Mouse (Mus musculus) CH12.LX (cell line): ENCODE results near the gene Gm17387.

Experiments
- CTCF ChIP-seq, 2 experiments: IDR thresholded peaks in 1 of 2; conservative IDR thresholded peaks in 1 of 2; 2 replicates each; pipeline ENCODE4 v1.5.1; 2011 to 2012; ENCODE audit warnings: low read depth in 2 of 2, low read length in 2 of 2, improper control_type of control experiment in 1 of 2, inconsistent platforms in 1 of 2, mild to moderate bottlenecking in 1 of 2, moderate library complexity in 1 of 2
- EP300 ChIP-seq: IDR thresholded peaks from 2 replicates; pipeline ENCODE4 v1.6.1; 2011; ENCODE audit warnings: low read length, improper control_type of control experiment
- MAFK ChIP-seq: IDR thresholded peaks from 2 replicates; pipeline ENCODE4 v1.6.1; 2011; ENCODE audit warnings: low read length, improper control_type of control experiment; ENCODE audit not compliant: insufficient replicate concordance
- POLR2A ChIP-seq: IDR thresholded peaks from 2 replicates; pipeline ENCODE4 v1.6.1; 2011; ENCODE audit warnings: low read depth, mild to moderate bottlenecking, improper control_type of control experiment, low read length
- POLR2AphosphoS2 ChIP-seq: IDR thresholded peaks from 2 replicates; pipeline ENCODE4 v1.6.1; 2011; ENCODE audit warnings: low read depth, low read length, improper control_type of control experiment
- ZNF384 ChIP-seq: IDR thresholded peaks from 2 replicates; pipeline ENCODE4 v1.6.1; 2012; ENCODE audit warnings: low read depth, low read length, improper control_type of control experiment, inconsistent platforms

GRCm38 (mm10) chr7:141046931-141047580 is 18.1 kb downstream of the Gm17387 start:
- TF ChIP-seq CTCF (conservative IDR thresholded peaks at IDR 0.05 in 1 of 2, IDR thresholded peaks at IDR 0.05 in 1 of 2; ENCODE audit: low read depth in 2 of 2, low read length in 2 of 2) (no peak), POLR2A (no peak), MAFK (no peak), ZNF384 (no peak), EP300 (peak; percentile 63; the same call in 1 of the 2 replicates), POLR2AphosphoS2 (no peak)
